Mouse (Mus musculus) R1 (cell line): ENCODE measurements around the gene Trpv2.

Experiments
- DNase-seq: peaks from one replicate; pipeline ENCODE4 v3.0.0-alpha.2; 2018; ENCODE audit warnings: low read depth, low spot score

Gene Trpv2

DNA sequence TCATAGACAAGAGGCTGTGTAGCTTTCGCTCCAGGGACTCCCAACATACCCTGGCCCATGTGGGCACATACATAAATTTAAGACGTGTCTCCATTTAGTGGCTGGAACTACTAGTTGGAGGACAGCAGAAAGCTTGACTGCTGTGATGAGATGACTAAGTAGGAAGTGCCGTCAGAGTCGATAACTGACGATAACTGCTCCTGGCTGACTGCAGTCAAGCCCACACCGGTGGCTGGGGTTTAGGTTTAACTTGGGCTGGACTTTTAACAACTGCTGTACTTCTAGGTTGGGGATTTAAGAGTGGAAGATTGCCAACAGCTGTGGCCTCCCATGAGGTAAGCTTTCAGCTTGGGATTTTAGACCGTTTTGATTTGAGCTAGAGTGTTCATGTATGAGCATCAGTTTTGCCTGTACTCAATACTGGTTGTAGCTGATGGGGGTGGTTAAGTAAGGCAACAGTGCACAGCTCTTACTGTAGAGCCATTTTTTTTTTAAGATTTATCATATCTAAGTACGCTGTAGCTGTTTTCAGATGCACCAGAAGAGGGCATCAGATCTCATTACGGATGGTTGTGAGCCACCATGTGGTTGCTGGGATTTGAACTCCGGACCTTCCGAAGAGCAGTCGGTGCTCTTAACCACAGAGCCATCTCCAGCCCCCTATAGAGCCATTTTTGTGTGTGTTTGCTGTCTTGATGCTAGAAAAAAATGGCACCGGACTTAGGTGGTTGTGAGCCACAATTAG is 29.2 kb downstream of the Trpv2 start:
- DNase-seq: peak; percentile 48

GRCm38 (mm10) chr11:62604123-62604706 is 29.9 kb downstream of the Trpv2 start:
- no peak for DNase-seq

DNA sequence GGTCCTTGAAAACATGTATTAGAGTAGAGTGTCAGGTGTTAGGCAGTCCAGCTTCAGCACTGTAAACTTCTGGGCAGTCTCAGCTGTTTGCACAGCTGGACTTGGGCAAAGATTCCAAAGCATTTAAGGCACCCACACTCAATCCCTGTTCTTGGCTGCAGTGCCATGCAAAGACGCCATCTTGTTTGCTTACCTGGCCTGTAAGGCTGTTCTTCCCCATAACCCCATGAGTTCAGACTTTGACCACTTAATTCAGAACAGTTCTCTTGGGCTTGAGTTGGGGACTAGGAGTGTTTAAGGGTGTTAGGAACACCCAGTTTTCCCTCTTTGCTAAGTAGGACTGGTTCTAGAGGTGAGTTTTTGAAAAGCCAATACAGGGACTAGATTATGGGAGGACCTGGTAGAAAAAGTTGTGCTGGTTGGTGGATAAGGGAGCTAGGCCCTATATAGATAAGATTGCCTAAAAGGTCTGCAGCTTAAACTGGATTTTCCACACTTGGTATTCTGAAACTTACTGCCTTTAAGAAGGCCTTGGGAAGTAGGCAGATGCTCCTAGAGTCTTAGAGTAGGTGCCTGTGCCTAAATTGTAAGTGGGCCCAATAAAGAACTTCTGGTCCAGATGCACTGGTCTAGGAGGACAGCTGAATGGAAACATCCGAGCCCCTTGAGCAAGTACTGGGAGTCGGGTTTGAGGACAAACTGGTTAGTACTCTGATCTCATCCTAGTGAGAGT is 30.8 kb downstream of the Trpv2 start:
- DNase-seq: peak; percentile 72

DNA sequence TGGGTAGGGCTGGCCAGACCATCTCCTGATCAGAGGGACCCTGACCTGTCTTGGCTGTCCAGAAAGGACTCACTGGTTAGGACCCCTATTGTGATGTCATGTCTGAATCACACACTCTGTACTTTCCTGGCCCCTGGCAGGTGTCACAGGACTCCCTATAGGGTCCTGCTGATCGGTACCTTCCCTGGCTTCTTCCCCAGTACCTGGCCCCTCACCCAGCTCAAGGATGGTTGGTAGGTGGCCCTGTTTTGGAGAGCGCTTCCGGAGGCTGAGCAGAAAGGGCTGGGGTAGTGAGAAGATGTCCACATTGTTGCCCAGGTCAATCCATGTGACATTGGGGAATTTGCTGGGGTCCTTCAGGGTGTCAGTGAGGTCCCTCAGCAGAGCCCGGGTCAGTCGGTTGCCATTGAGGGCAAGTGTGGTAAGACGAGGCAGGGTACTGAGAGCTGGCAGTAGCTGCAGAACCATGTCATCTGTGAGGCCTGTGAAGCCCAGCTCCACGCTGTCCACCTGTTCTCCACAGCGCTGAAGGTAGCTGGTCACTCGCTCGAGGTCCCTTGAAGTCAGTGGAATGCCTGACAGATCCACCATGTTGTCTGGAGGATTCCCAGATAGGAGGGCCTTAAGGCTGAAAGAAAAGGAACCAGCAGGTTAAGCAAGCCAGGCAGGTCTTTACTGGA is 31.5 kb downstream of the Trpv2 start:
- peak; percentile 78 for DNase-seq

GRCm38 (mm10) chr11:62606299-62607169 is 32.2 kb downstream of the Trpv2 start:
- DNase-seq: peak; percentile 61

GRCm38 (mm10) chr11:62607170-62607951 is 33.1 kb downstream of the Trpv2 start:
- DNase-seq: peak; percentile 74

DNA sequence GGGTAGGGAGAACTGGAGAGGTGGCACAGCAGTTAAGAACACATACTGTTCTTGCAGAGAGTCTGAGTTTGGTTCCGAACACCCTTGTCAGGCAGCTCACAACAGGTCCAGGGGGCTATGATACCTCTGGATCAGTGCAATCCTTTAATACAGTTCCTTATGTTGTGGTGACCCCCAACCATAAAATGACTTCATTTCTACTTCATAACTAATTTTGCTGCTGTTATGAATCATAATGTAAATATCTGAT is 33.6 kb downstream of the Trpv2 start:
- no peak for DNase-seq

GRCm38 (mm10) chr11:62608826-62609675 is 34.8 kb downstream of the Trpv2 start:
- DNase-seq: peak; percentile 39

- no peak for DNase-seq
Observed at GRCm38 (mm10) chr11:62610304-62610703, 36.0 kb downstream of the Trpv2 start.

- DNase-seq: no peak
Observed at GRCm38 (mm10) chr11:62612604-62613003, 38.3 kb downstream of the Trpv2 start.

DNA sequence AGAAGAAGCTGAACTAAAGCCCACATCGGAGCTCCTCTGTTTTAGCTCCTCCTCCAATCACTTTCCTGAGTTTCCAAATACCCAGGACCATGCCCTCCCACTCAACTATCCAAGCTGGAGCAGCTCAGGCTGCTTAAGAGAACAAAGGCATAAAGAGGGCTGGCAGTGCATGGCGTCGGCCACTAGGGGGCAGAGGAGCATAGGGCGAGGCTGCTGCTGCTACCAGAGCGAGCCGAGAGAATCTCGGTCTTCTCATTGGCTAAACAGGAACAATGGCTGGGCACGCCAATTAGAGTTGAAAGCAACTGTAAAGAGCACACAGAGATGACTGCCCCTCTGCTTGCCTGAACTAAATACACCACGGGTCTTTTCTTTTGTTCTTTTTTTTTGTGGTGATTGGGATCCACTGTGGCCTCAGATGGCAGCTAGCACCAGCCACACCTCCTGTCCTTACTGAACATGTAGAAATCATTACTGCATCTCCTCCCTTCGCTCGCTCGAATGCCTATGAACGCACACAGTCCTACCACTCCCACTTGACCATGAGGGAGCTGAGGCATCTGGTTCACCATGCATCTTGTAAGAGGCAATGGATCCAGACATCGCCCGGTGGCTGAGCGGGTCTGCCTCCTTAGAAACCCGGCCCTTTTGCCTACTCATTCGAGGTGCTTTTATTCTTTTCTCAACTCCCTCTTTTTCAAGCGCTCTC is 39.5 kb downstream of the Trpv2 start:
- peak; percentile 97 for DNase-seq

DNA sequence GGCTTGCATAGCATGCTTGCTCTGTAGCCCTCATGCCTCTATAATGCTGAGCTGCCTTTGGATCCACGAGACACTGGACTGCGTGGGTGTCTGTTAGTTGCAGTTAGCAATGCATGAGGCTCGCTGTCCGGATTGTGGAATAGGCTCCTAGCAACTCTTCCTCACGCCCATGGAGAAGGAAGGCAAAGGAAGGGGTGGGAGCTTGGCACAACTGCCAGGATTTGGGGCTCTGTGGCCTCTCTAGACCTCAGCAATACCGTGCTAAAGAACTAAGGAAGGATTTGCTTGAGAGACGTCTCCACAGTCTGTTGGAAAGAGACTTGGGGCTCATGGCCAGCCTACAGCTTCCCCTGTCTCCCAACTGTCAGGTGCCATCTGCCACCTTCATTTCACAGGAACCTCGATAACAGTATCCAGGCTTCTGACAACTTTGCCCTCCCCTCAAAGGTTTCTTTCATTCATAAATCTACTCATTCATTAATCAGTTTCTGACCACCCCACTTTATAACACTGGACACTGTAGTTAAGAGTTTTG is 40.7 kb downstream of the Trpv2 start:
- no peak for DNase-seq

GRCm38 (mm10) chr11:62615456-62615855 is 41.2 kb downstream of the Trpv2 start:
- DNase-seq: no peak

- no peak for DNase-seq
Observed at GRCm38 (mm10) chr11:62621079-62621478, 46.8 kb downstream of the Trpv2 start.

DNA sequence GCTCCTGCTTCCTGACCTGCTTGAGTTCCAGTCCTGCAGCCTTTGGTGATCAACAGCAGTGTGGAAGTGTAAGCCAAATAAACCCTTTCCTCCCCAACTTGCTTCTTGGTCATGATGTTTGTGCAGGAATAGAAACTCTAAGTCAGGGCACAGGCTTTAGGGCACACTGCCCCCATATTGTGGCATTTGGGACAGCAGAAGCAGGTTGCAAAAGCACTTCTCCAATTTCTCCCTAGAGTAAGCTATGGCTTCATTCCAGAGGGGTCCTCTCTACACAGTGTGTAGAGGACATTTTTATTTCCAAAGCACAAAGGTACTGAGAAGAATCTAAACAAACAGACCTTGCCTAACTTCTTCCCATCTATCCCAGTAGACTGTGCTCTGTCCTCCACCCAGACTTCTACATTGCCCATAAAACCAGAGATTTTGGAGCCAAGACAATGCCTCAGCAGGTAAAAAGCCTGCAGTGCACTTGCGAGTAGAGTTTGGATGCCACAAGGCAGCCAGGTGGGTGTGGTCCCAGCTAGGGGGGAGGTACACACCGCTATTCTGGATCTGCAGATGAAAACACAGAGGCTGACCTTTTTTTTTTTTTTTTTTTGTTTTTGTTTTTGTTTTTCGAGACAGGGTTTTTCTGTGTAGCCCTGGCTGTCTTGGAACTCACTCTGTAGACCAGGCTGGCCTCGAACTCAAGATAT is 47.4 kb downstream of the Trpv2 start:
- DNase-seq: peak; percentile 59

DNA sequence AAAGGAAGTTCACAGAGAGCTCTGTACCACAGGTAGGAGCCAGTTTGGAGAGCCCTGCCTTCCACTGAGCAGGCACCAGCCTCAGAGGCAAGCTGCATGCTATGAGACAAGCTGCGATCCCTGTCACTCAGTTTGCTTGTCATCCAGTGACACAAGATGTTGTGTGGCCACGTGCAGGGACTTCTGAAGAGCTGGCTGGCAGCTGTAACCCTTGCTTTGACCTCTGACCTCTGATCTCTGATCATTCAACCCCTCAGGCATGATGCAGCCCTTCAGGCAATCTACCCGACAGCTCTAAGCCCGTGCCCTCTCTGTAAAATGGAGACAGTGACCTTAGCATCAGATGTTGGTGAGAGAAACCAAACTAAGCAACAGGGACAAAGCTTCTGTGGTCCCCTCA is 48.6 kb downstream of the Trpv2 start:
- DNase-seq: no peak

DNA sequence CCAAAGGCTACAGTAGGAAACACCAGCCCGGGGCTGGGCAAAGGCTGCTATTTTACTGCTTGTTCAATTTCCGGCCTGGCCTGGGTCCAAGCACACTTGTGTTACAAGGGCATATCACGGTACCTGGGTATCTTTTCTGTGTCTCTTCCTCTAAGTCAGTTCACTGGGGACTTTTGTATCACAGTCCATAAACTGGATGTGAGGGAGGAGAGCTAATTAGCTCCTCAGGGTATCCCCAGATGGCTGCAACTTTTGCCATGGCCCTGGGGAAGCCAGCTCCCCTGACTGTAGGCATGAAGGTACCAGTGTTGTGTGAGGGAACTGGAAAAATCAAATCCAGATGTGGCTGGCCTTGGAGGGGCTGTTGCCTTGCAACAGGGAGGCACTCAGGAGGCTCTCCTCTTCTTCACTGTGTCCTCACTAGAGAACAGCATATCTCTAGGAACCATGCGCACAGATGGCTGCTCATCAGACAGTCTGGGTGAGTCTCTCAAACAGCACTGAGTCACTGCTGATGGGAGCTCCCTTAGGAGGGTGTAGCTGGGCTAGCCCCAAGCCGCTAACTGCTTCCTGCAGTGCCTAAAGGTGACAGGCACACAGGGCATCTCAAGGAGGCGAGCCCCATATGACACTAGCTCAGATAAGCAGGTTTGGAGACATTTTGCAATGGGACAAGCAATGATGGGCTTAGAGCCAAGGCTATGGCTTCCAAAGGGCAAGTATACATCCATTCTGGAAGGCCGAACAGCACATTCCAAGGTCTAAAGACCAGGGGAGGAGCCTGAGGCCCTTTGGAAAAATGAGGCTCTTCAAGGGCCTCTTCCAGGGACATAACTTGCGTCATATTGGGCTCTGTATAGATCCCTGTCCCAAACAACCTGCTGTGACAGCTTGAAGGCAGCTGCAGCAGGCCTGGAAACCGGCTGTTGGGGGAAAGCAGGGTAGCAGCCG is 50.3 kb downstream of the Trpv2 start:
- no peak for DNase-seq
